Mouse (Mus musculus) kidney, postnatal 0 days (tissue): Measurements from ENCODE around the gene Cacna2d4. TPM values are rescaled to one million over a fixed set of nuclear protein-coding genes. Genes with fewer than 3 reads are reported as not detected.

Experiments used
- ATAC-seq: fragments of 200-750 bp; cut with Nextera tagmentation; replicated peaks from 2 replicates; pipeline ENCODE4 v1.8.0; 2017; ENCODE audit warnings: low read depth, moderate number of reproducible peaks, moderate TSS enrichment, moderate library complexity; ENCODE audit not compliant: low FRiP score
- DNase-seq: peaks from one replicate; pipeline ENCODE4 v3.0.0-alpha.2; 2016; ENCODE audit warnings: low spot score
- H3K27ac ChIP-seq: fragments of 300-500 bp; sonication (generic); 2 replicates; pipeline ENCODE4 v1.5.1; 2014; ENCODE audit warnings: mild to moderate bottlenecking
- H3K27me3 ChIP-seq: fragments of 300-500 bp; sonication (generic); 2 replicates; pipeline ENCODE4 v1.6.1; 2014; ENCODE audit warnings: low read length, mixed read lengths; ENCODE audit not compliant: insufficient read depth
- H3K36me3 ChIP-seq: fragments of 300-500 bp; sonication (generic); 2 replicates; pipeline ENCODE4 v1.6.1; 2014; ENCODE audit warnings: low read length, mixed read lengths; ENCODE audit not compliant: insufficient read depth
- H3K4me1 ChIP-seq: fragments of 300-500 bp; sonication (generic); replicated peaks from 2 replicates; pipeline ENCODE4 v1.6.1; 2014; ENCODE audit warnings: antibody characterized with exemption, low read length, mixed read lengths; ENCODE audit not compliant: insufficient read depth
- H3K4me2 ChIP-seq: fragments of 300-500 bp; sonication (generic); 2 replicates; pipeline ENCODE4 v1.6.1; 2014; ENCODE audit warnings: mild to moderate bottlenecking, low read length, moderate library complexity, mixed read lengths
- H3K4me3 ChIP-seq: fragments of 300-500 bp; sonication (generic); replicated peaks from 2 replicates; pipeline ENCODE4 v1.5.1; 2014; ENCODE audit warnings: low read depth, low read length
- H3K9ac ChIP-seq: fragments of 300-500 bp; sonication (generic); 2 replicates; pipeline ENCODE4 v1.6.1; 2014; ENCODE audit warnings: low read depth, low read length
- H3K9me3 ChIP-seq: fragments of 300-500 bp; sonication (generic); replicated peaks from 2 replicates; pipeline ENCODE4 v1.6.1; 2016; ENCODE audit warnings: low read length, inconsistent platforms, mixed read lengths
- CTCF ChIP-seq: IDR thresholded peaks from 2 replicates; pipeline ENCODE4 v1.5.1; 2016; ENCODE audit warnings: antibody characterized with exemption, low read depth, mild to moderate bottlenecking, moderate library complexity
- WGBS: fragments of 180-500 bp; shearing (Covaris S2); extraction: QIAGEN DNeasy Blood & Tissue Kit; methylation state at CpG from one replicate; pipeline ENCODE4 v1.1.7; 2014; 5-methylcytosine and 5-hydroxymethylcytosine counted together
- polyA plus RNA-seq: library from polyadenylated mRNA; unstranded; fragments of >200 nt; fragmentation: Nextera tagmentation; extraction: Ambion mirVana; gene quantifications from 2 replicates; pipeline ENCODE4 v1.2.1, GENCODE M21; 2015

Gene Cacna2d4
- polyA plus RNA-seq, 1 experiment from 2014 or later = not detected

DNA sequence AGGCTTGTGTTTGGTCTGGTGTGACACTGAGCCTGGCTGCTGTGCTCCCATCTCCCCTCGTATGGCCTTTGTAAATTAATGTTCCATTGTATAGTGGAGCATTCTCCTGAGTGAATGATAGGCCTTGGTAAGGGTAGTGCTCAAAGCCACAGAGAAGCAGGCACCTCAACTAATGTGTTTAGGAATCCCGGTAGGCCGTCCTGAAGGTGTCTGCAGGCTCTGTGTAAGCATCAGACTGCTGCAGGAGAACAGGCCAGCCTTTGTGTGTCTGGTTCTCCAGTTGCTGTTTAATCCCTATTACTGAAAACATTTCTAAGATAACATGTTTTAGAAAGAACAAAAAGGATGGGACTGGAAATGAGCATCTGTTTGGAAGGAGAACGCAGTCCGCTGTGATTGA is 17.7 kb upstream of the Cacna2d4 start:
- no peak overlapping the region for H3K9ac ChIP-seq
- no peak overlapping the region for H3K27ac ChIP-seq
- DNase-seq (no peak), ATAC-seq (no peak)
- no peaks in the 10 kb centered on the region for H3K4me1 ChIP-seq
- WGBS = 96% methylated on average over 5 of the region's 5 CpGs
- no peak overlapping the region for H3K4me2 ChIP-seq
- no peak for TF ChIP-seq CTCF
- H3K4me3 ChIP-seq = no peak overlapping the region
- no peaks in the 10 kb centered on the region for H3K27me3 ChIP-seq
- H3K9me3 ChIP-seq = no peaks in the 10 kb centered on the region
- H3K36me3 ChIP-seq = peaks cover 24% of the 10 kb centered on the region

DNA sequence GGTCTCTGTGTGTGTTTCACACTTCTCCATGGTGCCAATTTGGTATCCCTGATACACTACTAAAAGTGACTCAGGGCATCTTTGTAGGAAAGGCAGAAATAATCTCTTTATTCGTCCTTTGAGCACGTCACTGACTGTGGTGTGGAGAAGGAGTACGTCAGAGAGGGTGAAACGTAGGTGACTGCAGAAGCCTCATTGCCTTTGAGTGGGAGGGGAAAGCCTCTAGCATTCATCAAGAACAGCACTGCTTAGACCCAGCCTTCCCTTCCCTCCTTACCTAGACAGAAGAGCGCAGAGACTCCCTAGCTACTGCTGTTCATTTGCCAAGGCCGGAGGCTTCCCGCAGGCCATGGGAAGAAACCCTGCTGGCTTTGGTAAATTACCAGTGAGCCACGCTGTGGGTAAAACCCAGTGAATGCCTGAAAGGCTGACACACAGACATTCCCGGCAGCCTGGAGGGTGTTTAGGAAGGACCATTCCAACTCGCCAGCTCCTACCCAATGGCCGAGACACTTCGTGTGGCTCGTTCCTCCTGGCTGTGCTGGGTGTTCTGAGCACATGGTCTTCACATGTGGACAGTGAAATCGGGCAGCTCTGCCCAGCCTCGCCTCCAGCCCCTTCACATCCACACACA is 17.0 kb upstream of the Cacna2d4 start:
- DNase-seq (no peak), ATAC-seq (no peak)
- H3K9me3 ChIP-seq = no peaks in the 10 kb centered on the region
- no peak overlapping the region for H3K27ac ChIP-seq
- no peaks in the 10 kb centered on the region for H3K4me1 ChIP-seq
- 84% methylated on average over 15 of the region's 15 CpGs for WGBS
- H3K4me3 ChIP-seq = no peak overlapping the region
- no peaks in the 10 kb centered on the region for H3K27me3 ChIP-seq
- no peak for TF ChIP-seq CTCF
- H3K9ac ChIP-seq = no peak overlapping the region
- H3K4me2 ChIP-seq = no peak overlapping the region
- H3K36me3 ChIP-seq = peaks cover 24% of the 10 kb centered on the region

DNA sequence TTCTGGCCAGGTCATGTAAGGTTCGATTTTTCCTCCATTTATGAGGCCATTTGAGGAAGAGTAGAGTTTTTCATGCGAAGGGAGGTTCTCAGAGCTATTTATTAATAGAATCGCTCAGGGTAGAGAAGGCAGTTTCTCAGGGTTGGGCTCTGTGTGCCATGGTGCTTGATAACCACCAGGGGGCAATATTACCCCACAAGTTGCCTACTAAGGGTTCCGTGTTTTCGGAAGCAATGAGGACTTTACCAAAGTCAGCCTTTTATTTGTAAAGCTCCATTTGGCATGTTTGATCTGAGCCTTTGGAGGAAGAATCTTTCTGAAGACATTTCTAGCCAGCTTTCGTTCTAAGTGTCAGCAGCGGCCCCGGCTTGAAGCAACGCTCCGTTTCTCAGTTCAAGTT is 16.0 kb upstream of the Cacna2d4 start:
- Histone ChIP-seq H3K4me1 (no peaks in the 10 kb centered on the region), H3K27me3 (no peaks in the 10 kb centered on the region), H3K4me2 (no peak overlapping the region), H3K9ac (no peak overlapping the region), H3K27ac (no peak overlapping the region), H3K36me3 (peaks cover 17% of the 10 kb centered on the region), H3K4me3 (no peak overlapping the region), H3K9me3 (no peaks in the 10 kb centered on the region)
- ATAC-seq (no peak; the same call in 1 of the 2 replicates), DNase-seq (peak; percentile 78)
- 46% methylated on average over 10 of the region's 10 CpGs for WGBS
- peak; percentile 93 for TF ChIP-seq CTCF

DNA sequence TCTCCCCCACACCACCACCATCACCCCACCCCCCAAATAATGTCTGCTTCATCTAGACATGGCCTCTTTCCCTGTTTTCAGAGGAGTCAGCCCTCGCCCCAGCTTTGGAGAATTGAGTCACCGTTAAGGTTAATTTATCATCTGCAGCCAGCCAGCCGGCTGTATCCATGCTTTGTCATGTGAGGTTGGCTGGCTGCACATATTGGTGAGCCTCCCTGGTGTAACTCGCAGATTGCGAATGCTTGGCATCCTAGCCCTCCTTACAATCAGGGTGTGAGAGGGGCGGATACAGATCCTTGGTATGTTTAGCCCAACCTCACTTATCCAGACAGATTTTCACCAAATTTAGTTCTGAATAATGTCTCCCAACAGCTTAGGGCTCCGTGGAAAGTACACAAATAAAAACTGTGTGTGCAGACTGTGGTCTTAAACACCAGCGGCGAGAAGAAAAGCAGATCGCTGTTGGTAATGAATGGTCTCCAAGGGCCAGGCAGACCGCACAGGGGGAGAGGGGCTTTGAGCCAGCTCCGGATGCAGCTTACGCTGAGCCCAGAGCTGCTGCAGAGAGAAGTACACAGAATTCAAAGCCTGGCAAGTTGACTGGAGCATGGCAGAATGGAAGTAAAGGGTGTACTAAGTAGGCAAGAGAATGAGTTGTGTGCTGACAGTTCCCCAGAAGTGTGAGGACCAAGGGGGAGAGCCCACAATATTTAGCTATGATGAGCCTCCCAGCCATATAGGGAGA is 11.7 kb upstream of the Cacna2d4 start:
- Histone ChIP-seq H3K9me3 (no peaks in the 10 kb centered on the region), H3K4me2 (no peak overlapping the region), H3K4me3 (no peak overlapping the region), H3K9ac (no peak overlapping the region), H3K27me3 (no peaks in the 10 kb centered on the region), H3K36me3 (no peaks in the 10 kb centered on the region), H3K27ac (no peak overlapping the region), H3K4me1 (no peaks in the 10 kb centered on the region)
- TF ChIP-seq CTCF = no peak
- ATAC-seq (no peak), DNase-seq (no peak)
- 60% methylated on average over 13 of the region's 13 CpGs for WGBS

DNA sequence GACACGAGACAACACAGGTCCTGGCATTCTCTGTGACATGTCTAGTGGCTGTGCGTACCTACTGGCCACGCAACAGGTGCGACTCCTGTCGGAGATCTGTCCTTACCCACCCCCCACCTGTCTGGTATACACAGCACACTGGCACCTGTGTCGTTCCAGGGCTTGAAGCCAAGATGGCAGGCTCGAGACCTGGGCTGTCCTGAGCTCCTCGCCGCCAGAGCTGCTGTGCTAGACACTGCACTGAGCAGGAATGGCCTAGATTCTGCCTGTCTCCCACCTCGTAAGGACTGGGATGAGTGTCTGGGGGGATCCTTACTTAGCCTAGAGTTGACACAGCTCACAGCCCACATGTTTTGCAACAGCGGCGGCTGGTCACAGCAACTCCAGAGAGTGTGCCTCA is 11.1 kb upstream of the Cacna2d4 start:
- Histone ChIP-seq H3K9me3 (no peaks in the 10 kb centered on the region), H3K4me1 (no peaks in the 10 kb centered on the region), H3K4me3 (no peak overlapping the region), H3K9ac (no peak overlapping the region), H3K36me3 (no peaks in the 10 kb centered on the region), H3K27me3 (no peaks in the 10 kb centered on the region), H3K27ac (no peak overlapping the region), H3K4me2 (no peak overlapping the region)
- WGBS = 76% methylated on average over 12 of the region's 12 CpGs
- no peak for ATAC-seq
- DNase-seq = no peak
- no peak for TF ChIP-seq CTCF

DNA sequence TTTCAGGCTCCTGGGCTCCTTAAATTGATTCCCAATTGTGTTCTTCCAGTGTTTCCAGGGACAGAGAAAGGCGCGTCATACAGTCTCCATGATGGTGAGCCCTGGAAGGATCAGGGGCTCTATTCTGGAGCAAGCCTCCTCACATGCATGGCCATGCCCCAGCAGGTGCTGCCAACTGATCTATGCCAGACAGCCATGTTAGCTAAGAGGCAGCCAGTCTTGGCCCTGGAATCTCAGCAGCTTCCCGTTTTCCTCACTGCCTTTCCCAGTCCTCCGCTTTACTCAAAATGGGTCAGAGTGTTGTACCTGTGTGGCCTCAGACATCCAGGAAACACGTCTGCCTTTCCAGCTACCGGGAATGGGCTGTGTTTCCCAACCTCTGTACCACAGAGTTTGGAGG is 10.6 kb upstream of the Cacna2d4 start:
- H3K36me3 ChIP-seq = no peaks in the 10 kb centered on the region
- ATAC-seq (no peak), DNase-seq (no peak)
- no peak overlapping the region for H3K4me3 ChIP-seq
- H3K4me2 ChIP-seq = no peak overlapping the region
- no peaks in the 10 kb centered on the region for H3K27me3 ChIP-seq
- no peak overlapping the region for H3K9ac ChIP-seq
- H3K27ac ChIP-seq = no peak overlapping the region
- no peaks in the 10 kb centered on the region for H3K4me1 ChIP-seq
- WGBS = 82% methylated on average over 6 of the region's 6 CpGs
- H3K9me3 ChIP-seq = no peaks in the 10 kb centered on the region
- no peak for TF ChIP-seq CTCF

DNA sequence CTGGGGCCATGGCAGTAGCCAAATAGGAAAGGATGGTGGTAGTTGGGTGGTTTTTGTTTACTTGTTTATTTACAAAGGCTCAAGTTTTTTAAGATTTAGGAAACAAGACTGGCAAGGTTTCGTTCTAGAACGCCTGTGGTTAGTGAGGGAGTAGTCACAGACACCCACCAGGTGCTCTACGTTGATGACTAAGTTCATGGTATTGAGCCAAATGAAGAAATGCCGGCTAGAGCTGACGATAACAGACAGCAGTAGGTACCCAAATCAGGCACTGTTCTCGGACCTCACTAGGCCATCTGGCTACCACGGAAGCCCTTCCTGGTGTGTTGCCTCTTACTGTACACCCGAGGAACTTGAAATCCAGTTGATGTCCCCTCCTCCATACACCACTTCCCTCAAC is 9.3 kb upstream of the Cacna2d4 start:
- no peak for ATAC-seq
- no peak overlapping the region for H3K4me2 ChIP-seq
- WGBS = 85% methylated on average over 8 of the region's 8 CpGs
- H3K9me3 ChIP-seq = no peaks in the 10 kb centered on the region
- no peaks in the 10 kb centered on the region for H3K36me3 ChIP-seq
- no peak for DNase-seq
- H3K4me1 ChIP-seq = no peaks in the 10 kb centered on the region
- no peaks in the 10 kb centered on the region for H3K27me3 ChIP-seq
- H3K4me3 ChIP-seq = no peak overlapping the region
- H3K27ac ChIP-seq = no peak overlapping the region
- no peak for TF ChIP-seq CTCF
- no peak overlapping the region for H3K9ac ChIP-seq
